Mouse (Mus musculus): Measurements from ENCODE around the gene Wdr31.

- TF ChIP-seq MAZ (IDR thresholded peaks at IDR 0.05; ENCODE audit: low read depth, low read length) (no peak), POLR2A (IDR thresholded peaks at IDR 0.05; ENCODE audit: low read depth, low read length) (no peak), EP300 (IDR thresholded peaks at IDR 0.05; ENCODE audit: low read length) (no peak), CTCF (conservative IDR thresholded peaks at IDR 0.05 in 1 of 2, IDR thresholded peaks at IDR 0.05 in 1 of 2; ENCODE audit: low read depth in 2 of 2, low read length in 2 of 2) (no peak), MXI1 (IDR thresholded peaks at IDR 0.05; ENCODE audit: low read depth, low read length) (no peak), ELF1 (IDR thresholded peaks at IDR 0.05; ENCODE audit: low read depth, low read length) (no peak), JUND (conservative IDR thresholded peaks at IDR 0.05; ENCODE audit: low read depth, low read length) (no peak), SMC3 (IDR thresholded peaks at IDR 0.05; ENCODE audit: low read depth, low read length) (no peak), USF1 (IDR thresholded peaks at IDR 0.05; ENCODE audit: low read depth, low read length) (no peak), TBP (conservative IDR thresholded peaks at IDR 0.05; ENCODE audit: low read depth, low read length) (no peak), ZC3H11A (IDR thresholded peaks at IDR 0.05; ENCODE audit: low read depth, low read length) (no peak), MAFK (IDR thresholded peaks at IDR 0.05; ENCODE audit: insufficient replicate concordance, low read length) (no peak), USF2 (conservative IDR thresholded peaks at IDR 0.05; ENCODE audit: low read depth, low read length) (no peak)
Observed at GRCm38 (mm10) chr4:62439793-62440192, 30.9 kb downstream of the Wdr31 start.
